In the genomic region with DNA sequence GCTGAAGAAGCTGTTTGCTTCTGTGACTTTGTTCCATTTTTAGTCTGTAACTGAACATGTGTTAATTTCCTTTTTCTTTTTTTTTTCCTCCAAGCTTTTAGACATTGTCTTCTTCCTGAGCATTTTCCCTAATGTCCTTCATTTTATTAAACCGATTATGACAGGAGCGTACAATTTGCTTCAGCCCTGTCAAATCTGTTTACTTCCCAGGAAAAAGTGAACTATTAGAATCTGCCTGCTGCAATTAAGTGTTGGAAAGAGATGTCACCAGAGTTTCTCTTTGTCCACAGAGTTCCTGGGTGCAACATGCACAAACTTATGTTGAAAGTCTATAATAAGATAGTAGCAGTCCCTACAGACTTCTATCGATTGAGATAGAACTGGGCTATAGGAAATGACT, we compare ENCODE assay signal across 21 mouse cellular contexts.
DNase-seq lines count a peak whose midpoint lies in the region; ATAC-seq and TF ChIP-seq lines count a peak whose summit lies in the region.
"Had no signal": no experiment of that assay in that cellular context is flagged by ENCODE, and none has a peak within 500 bp of the region (broad histone marks: within the 10 kb centered on the region; RNA-seq: fewer than 3 reads in every experiment).

No protein-coding gene starts in this region.

- H3K4me3 ChIP-seq in left cerebral cortex, adult 2 months, result no peak overlapping the region

- intact Hi-C loops in left cerebral cortex, adult 2 months (cut with DNase I), result no loop called here
- intact Hi-C loops in left cerebral cortex, postnatal 25 days (cut with DNase I), result no loop called here
- intact Hi-C loops in heart, postnatal 36 days (cut with DNase I), result no loop called here

- TF ChIP-seq CTCF in left cerebral cortex, adult 2 months (IDR thresholded peaks at IDR 0.05), result no peak

- no peak for DNase-seq in left cerebral cortex, adult 2 months (ENCODE audit: extremely low spot score in 1 of 2, low spot score in 2 of 2)
- no peak for DNase-seq in left cerebral cortex, postnatal 25 days (ENCODE audit: low spot score in 2 of 2)
- peak; percentile 51 for DNase-seq in Muller cell, postnatal 12 days (ENCODE audit: inconsistent ontology term)
- peak; percentile 56 for DNase-seq in retina, embryonic 14.5 days (ENCODE audit: low spot score)
- DNase-seq in retina, postnatal 1 day, result peak; percentile 44
- no peak for DNase-seq in kidney, adult 11 months
- DNase-seq in heart, postnatal 36 days, result no peak
- DNase-seq: adrenal gland, adult 2 months; adrenal gland, adult 8-10 months; adrenal gland, postnatal 10 days; adrenal gland, postnatal 14 days; adrenal gland, postnatal 25 days; adrenal gland, postnatal 36 days; B cell, adult 2 months; cerebellum, adult 11 months; cerebellum, adult 11-12 months; cerebellum, adult 18-20 months had no signal

- no peak for ATAC-seq in frontal cortex, adult (ENCODE audit: low TSS enrichment)
- ATAC-seq: activated CD4-positive, CD25-positive, alpha-beta regulatory T cell, adult 4 months; CD4-positive, CD25-positive, alpha-beta regulatory T cell, adult 4 months; Patski had no signal

- H3K27ac ChIP-seq in left cerebral cortex, adult 2 months, result 0 out of 2 replicates have a peak overlapping the region, but pooled peaks have one; percentile 16

Comparison
In these comparisons a context has a peak if more than half of its experiments do, and no peak if none do; other contexts are left out.
1. DNase-seq: peak in Muller cell, postnatal 12 days (single experiment), retina, embryonic 14.5 days (single experiment) and retina, postnatal 1 day (single experiment); none in left cerebral cortex, adult 2 months (0 of 2), left cerebral cortex, postnatal 25 days (0 of 2), kidney, adult 11 months (single experiment) and heart, postnatal 36 days (0 of 2).